Mouse (Mus musculus): ENCODE measurements around the gene Eif4g2. TPM values are rescaled to one million over a fixed set of nuclear protein-coding genes. Genes with fewer than 3 reads are reported as not detected.

Gene Eif4g2
- polyA plus RNA-seq, 1 experiment from 2014 or later = 893 TPM

GRCm38 (mm10) chr7:111078271-111078670 lies 4.6 kb downstream of the Eif4g2 start:
- Histone ChIP-seq H3K27ac (ENCODE audit: low read depth, low read length) (no peak overlapping the region), H3K9me3 (ENCODE audit: control insufficient read depth, low read length) (no peaks in the 10 kb centered on the region), H3K36me3 (ENCODE audit: control insufficient read depth, insufficient read depth, low read length) (peaks cover 68% of the 10 kb centered on the region), H3K9ac (ENCODE audit: low read depth, low read length) (no peak overlapping the region), H3K4me2 (ENCODE audit: low read length) (no peak overlapping the region), H3K4me1 (ENCODE audit: control insufficient read depth, insufficient read depth, low read depth, low read length) (peaks cover 22% of the 10 kb centered on the region), H3K4me3 (ENCODE audit: low read length) (no peak overlapping the region), H3K27me3 (replicated peaks; ENCODE audit: control insufficient read depth, insufficient read depth, low read length) (no peaks in the 10 kb centered on the region)
- WGBS = 97% methylated on average over 4 of the region's 4 CpGs
- no peak for ATAC-seq

- Histone ChIP-seq H3K9me3 (ENCODE audit: control insufficient read depth, low read length) (no peaks in the 10 kb centered on the region), H3K27ac (ENCODE audit: low read depth, low read length) (no peak overlapping the region), H3K4me1 (ENCODE audit: control insufficient read depth, insufficient read depth, low read depth, low read length) (peaks cover 12% of the 10 kb centered on the region), H3K27me3 (replicated peaks; ENCODE audit: control insufficient read depth, insufficient read depth, low read length) (no peaks in the 10 kb centered on the region), H3K36me3 (ENCODE audit: control insufficient read depth, insufficient read depth, low read length) (peaks cover 75% of the 10 kb centered on the region), H3K9ac (ENCODE audit: low read depth, low read length) (no peak overlapping the region), H3K4me3 (ENCODE audit: low read length) (no peak overlapping the region), H3K4me2 (ENCODE audit: low read length) (no peak overlapping the region)
- 92% methylated on average over 4 of the region's 4 CpGs for WGBS
- ATAC-seq = no peak
Observed at GRCm38 (mm10) chr7:111075288-111075687, 7.5 kb downstream of the Eif4g2 start.

GRCm38 (mm10) chr7:111072410-111072809 lies 10.4 kb downstream of the Eif4g2 start:
- H3K9ac ChIP-seq (ENCODE audit: low read depth, low read length) = no peak overlapping the region
- no peak overlapping the region for H3K27ac ChIP-seq (ENCODE audit: low read depth, low read length)
- no peaks in the 10 kb centered on the region; the same call in 1 of the 2 replicates for H3K4me1 ChIP-seq (ENCODE audit: control insufficient read depth, insufficient read depth, low read depth, low read length)
- H3K36me3 ChIP-seq (ENCODE audit: control insufficient read depth, insufficient read depth, low read length) = peaks cover 72% of the 10 kb centered on the region
- no peak overlapping the region for H3K4me2 ChIP-seq (ENCODE audit: low read length)
- no peaks in the 10 kb centered on the region for H3K27me3 ChIP-seq (replicated peaks; ENCODE audit: control insufficient read depth, insufficient read depth, low read length)
- H3K4me3 ChIP-seq (ENCODE audit: low read length) = no peak overlapping the region
- no peak for ATAC-seq
- 91% methylated on average over 4 of the region's 4 CpGs for WGBS
- peaks cover 9% of the 10 kb centered on the region for H3K9me3 ChIP-seq (ENCODE audit: control insufficient read depth, low read length)

- Histone ChIP-seq H3K9ac (ENCODE audit: low read depth, low read length) (no peak overlapping the region), H3K4me1 (ENCODE audit: control insufficient read depth, insufficient read depth, low read depth, low read length) (no peaks in the 10 kb centered on the region; the same call in 1 of the 2 replicates), H3K27me3 (replicated peaks; ENCODE audit: control insufficient read depth, insufficient read depth, low read length) (no peaks in the 10 kb centered on the region), H3K36me3 (ENCODE audit: control insufficient read depth, insufficient read depth, low read length) (peaks cover 53% of the 10 kb centered on the region), H3K27ac (ENCODE audit: low read depth, low read length) (no peak overlapping the region), H3K4me2 (ENCODE audit: low read length) (no peak overlapping the region), H3K4me3 (ENCODE audit: low read length) (no peak overlapping the region), H3K9me3 (ENCODE audit: control insufficient read depth, low read length) (peaks cover 9% of the 10 kb centered on the region)
- no peak; the same call in 1 of the 2 replicates for ATAC-seq
- WGBS = 93% methylated on average over 2 of the region's 2 CpGs
Observed at GRCm38 (mm10) chr7:111070167-111070496, 12.7 kb downstream of the Eif4g2 start.

GRCm38 (mm10) chr7:111069439-111070166 lies 13.2 kb downstream of the Eif4g2 start:
- ATAC-seq = no peak
- H3K4me1 ChIP-seq (ENCODE audit: control insufficient read depth, insufficient read depth, low read depth, low read length) = no peaks in the 10 kb centered on the region; the same call in 1 of the 2 replicates
- H3K9ac ChIP-seq (ENCODE audit: low read depth, low read length) = no peak overlapping the region
- no peak overlapping the region for H3K27ac ChIP-seq (ENCODE audit: low read depth, low read length)
- WGBS = 89% methylated on average over 7 of the region's 7 CpGs
- peaks cover 9% of the 10 kb centered on the region for H3K9me3 ChIP-seq (ENCODE audit: control insufficient read depth, low read length)
- no peaks in the 10 kb centered on the region for H3K27me3 ChIP-seq (replicated peaks; ENCODE audit: control insufficient read depth, insufficient read depth, low read length)
- H3K36me3 ChIP-seq (ENCODE audit: control insufficient read depth, insufficient read depth, low read length) = peaks cover 47% of the 10 kb centered on the region
- H3K4me3 ChIP-seq (ENCODE audit: low read length) = no peak overlapping the region
- H3K4me2 ChIP-seq (ENCODE audit: low read length) = no peak overlapping the region

- Histone ChIP-seq H3K36me3 (ENCODE audit: control insufficient read depth, insufficient read depth, low read length) (peaks cover 36% of the 10 kb centered on the region), H3K27ac (ENCODE audit: low read depth, low read length) (no peak overlapping the region), H3K4me2 (ENCODE audit: low read length) (no peak overlapping the region), H3K9me3 (ENCODE audit: control insufficient read depth, low read length) (peaks cover 9% of the 10 kb centered on the region), H3K4me1 (ENCODE audit: control insufficient read depth, insufficient read depth, low read depth, low read length) (no peaks in the 10 kb centered on the region), H3K9ac (ENCODE audit: low read depth, low read length) (no peak overlapping the region), H3K27me3 (replicated peaks; ENCODE audit: control insufficient read depth, insufficient read depth, low read length) (no peaks in the 10 kb centered on the region), H3K4me3 (ENCODE audit: low read length) (no peak overlapping the region)
- WGBS = 96% methylated on average over 3 of the region's 3 CpGs
- no peak for ATAC-seq
Observed at GRCm38 (mm10) chr7:111068181-111068580, 14.6 kb downstream of the Eif4g2 start.

- no peak overlapping the region for H3K4me2 ChIP-seq (ENCODE audit: low read length)
- peaks cover 5% of the 10 kb centered on the region for H3K9me3 ChIP-seq (ENCODE audit: control insufficient read depth, low read length)
- H3K4me1 ChIP-seq (ENCODE audit: control insufficient read depth, insufficient read depth, low read depth, low read length) = no peaks in the 10 kb centered on the region
- H3K4me3 ChIP-seq (ENCODE audit: low read length) = no peak overlapping the region
- no peak overlapping the region for H3K9ac ChIP-seq (ENCODE audit: low read depth, low read length)
- H3K36me3 ChIP-seq (ENCODE audit: control insufficient read depth, insufficient read depth, low read length) = peaks cover 5% of the 10 kb centered on the region
- no peak overlapping the region for H3K27ac ChIP-seq (ENCODE audit: low read depth, low read length)
- no peak for ATAC-seq
- WGBS = 91% methylated on average over 1 of the region's 1 CpGs
- H3K27me3 ChIP-seq (replicated peaks; ENCODE audit: control insufficient read depth, insufficient read depth, low read length) = no peaks in the 10 kb centered on the region
Observed at GRCm38 (mm10) chr7:111062971-111063370, 19.9 kb downstream of the Eif4g2 start.

- no peak for ATAC-seq
- H3K27ac ChIP-seq (ENCODE audit: low read depth, low read length) = no peak overlapping the region
- H3K4me3 ChIP-seq (ENCODE audit: low read length) = no peak overlapping the region
- no peak overlapping the region for H3K9ac ChIP-seq (ENCODE audit: low read depth, low read length)
- H3K4me1 ChIP-seq (ENCODE audit: control insufficient read depth, insufficient read depth, low read depth, low read length) = no peaks in the 10 kb centered on the region
- peaks cover 12% of the 10 kb centered on the region for H3K36me3 ChIP-seq (ENCODE audit: control insufficient read depth, insufficient read depth, low read length)
- H3K4me2 ChIP-seq (ENCODE audit: low read length) = no peak overlapping the region
- WGBS = 48% methylated on average over 5 of the region's 5 CpGs
- no peaks in the 10 kb centered on the region for H3K27me3 ChIP-seq (replicated peaks; ENCODE audit: control insufficient read depth, insufficient read depth, low read length)
- no peaks in the 10 kb centered on the region for H3K9me3 ChIP-seq (ENCODE audit: control insufficient read depth, low read length)
Observed at GRCm38 (mm10) chr7:111059527-111059926, 23.3 kb downstream of the Eif4g2 start.

GRCm38 (mm10) chr7:111055984-111056657 lies 26.7 kb downstream of the Eif4g2 start:
- 89% methylated on average over 3 of the region's 3 CpGs for WGBS

More at GRCm38 (mm10) chr7:111055984-111056657, 26.7 kb downstream of the Eif4g2 start:
- no peak overlapping the region for H3K4me3 ChIP-seq (ENCODE audit: low read length)
- no peak overlapping the region for H3K4me2 ChIP-seq (ENCODE audit: low read length)
- peaks cover 29% of the 10 kb centered on the region for H3K36me3 ChIP-seq (ENCODE audit: control insufficient read depth, insufficient read depth, low read length)
- ATAC-seq = no peak
- no peak overlapping the region for H3K27ac ChIP-seq (ENCODE audit: low read depth, low read length)
- no peaks in the 10 kb centered on the region for H3K27me3 ChIP-seq (replicated peaks; ENCODE audit: control insufficient read depth, insufficient read depth, low read length)
- no peaks in the 10 kb centered on the region for H3K9me3 ChIP-seq (ENCODE audit: control insufficient read depth, low read length)
- H3K9ac ChIP-seq (ENCODE audit: low read depth, low read length) = no peak overlapping the region
- H3K4me1 ChIP-seq (ENCODE audit: control insufficient read depth, insufficient read depth, low read depth, low read length) = no peaks in the 10 kb centered on the region
